Mouse (Mus musculus) midbrain, embryonic 14.5 days (tissue): ENCODE data around the gene Cenpb. TPM values are rescaled to one million over a fixed set of nuclear protein-coding genes. Genes with fewer than 3 reads are reported as not detected.

Source experiments
- ATAC-seq: fragments of 200-750 bp; cut with Nextera tagmentation; 2 replicates; pipeline ENCODE4 v1.8.0; 2017; ENCODE audit warnings: moderate number of reproducible peaks, moderate library complexity; ENCODE audit not compliant: low FRiP score, low TSS enrichment
- DNase-seq: peaks from one replicate; pipeline ENCODE4 v3.0.0-alpha.2; 2015
- H3K27ac ChIP-seq: fragments of 300-500 bp; sonication (generic); replicated peaks from 2 replicates; pipeline ENCODE4 v1.5.1; 2014; ENCODE audit warnings: mild to moderate bottlenecking, low read depth, low read length, moderate library complexity
- H3K27me3 ChIP-seq: fragments of 300-500 bp; sonication (generic); 2 replicates; pipeline ENCODE4 v1.6.1; 2014; ENCODE audit warnings: low read length, control low read depth, mixed read lengths; ENCODE audit not compliant: control insufficient read depth, insufficient read depth
- H3K36me3 ChIP-seq: fragments of 300-500 bp; sonication (generic); 2 replicates; pipeline ENCODE4 v1.6.1; 2014; ENCODE audit warnings: low read length, control low read depth; ENCODE audit not compliant: control insufficient read depth, insufficient read depth
- H3K4me1 ChIP-seq: fragments of 300-500 bp; sonication (generic); 2 replicates; pipeline ENCODE4 v1.6.1; 2014; ENCODE audit warnings: mild to moderate bottlenecking, antibody characterized with exemption, low read length, control low read depth; ENCODE audit not compliant: control insufficient read depth, insufficient read depth
- H3K4me2 ChIP-seq: fragments of 300-500 bp; sonication (generic); 2 replicates; pipeline ENCODE4 v1.6.1; 2014; ENCODE audit warnings: mild to moderate bottlenecking, low read length, moderate library complexity
- H3K4me3 ChIP-seq: fragments of 300-500 bp; sonication (generic); replicated peaks from 2 replicates; pipeline ENCODE4 v1.5.1; 2014; ENCODE audit warnings: low read depth, low read length
- H3K9ac ChIP-seq: fragments of 300-500 bp; sonication (generic); replicated peaks from 2 replicates; pipeline ENCODE4 v1.6.1; 2014; ENCODE audit warnings: mild to moderate bottlenecking, low read length, moderate library complexity
- H3K9me3 ChIP-seq: fragments of 300-500 bp; sonication (generic); 2 replicates; pipeline ENCODE4 v1.6.1; 2016; ENCODE audit warnings: low read length, control low read depth, mixed read lengths; ENCODE audit not compliant: control insufficient read depth
- WGBS: fragments of 180-500 bp; shearing (Covaris S2); extraction: QIAGEN DNeasy Blood & Tissue Kit; methylation state at CpG from one replicate; pipeline ENCODE4 v1.1.7; 2014; 5-methylcytosine and 5-hydroxymethylcytosine counted together
- polyA plus RNA-seq: library from polyadenylated mRNA; unstranded; fragments of >200 nt; fragmentation: Nextera tagmentation; extraction: Ambion mirVana; gene quantifications from 2 replicates; pipeline ENCODE4 v1.2.1, GENCODE M21; 2014

Cenpb gene
- polyA plus RNA-seq, 1 experiment from 2014 or later = 11.1 TPM

DNA sequence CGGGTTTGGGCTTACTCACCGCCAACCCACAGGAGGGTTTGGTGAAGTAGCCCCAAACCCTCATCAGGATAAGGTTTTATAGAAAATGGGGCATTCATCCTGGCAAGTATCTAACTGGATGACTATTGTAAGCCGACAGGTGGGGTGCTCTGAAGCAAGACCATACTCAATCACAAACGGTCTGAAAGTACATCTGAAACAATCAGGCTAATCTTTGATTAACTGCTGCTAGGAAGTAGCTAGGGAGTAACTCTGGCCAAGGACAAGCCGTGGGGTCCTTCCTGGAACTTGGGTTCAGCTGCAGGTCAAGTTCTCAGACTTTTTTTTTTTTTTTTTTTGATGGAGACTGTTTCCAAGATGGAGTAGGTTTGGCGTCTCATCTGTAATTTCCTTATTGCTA, 11.9 kb downstream of the Cenpb start:
- ATAC-seq (no peak), DNase-seq (no peak)
- Histone ChIP-seq H3K4me2 (no peak overlapping the region), H3K4me3 (no peak overlapping the region), H3K36me3 (peaks cover 21% of the 10 kb centered on the region; the same call in 1 of the 2 replicates), H3K27me3 (peaks cover 22% of the 10 kb centered on the region), H3K27ac (no peak overlapping the region), H3K4me1 (0 out of 2 replicates have a peak, but pooled peaks cover 6% of the 10 kb centered on the region), H3K9ac (no peak overlapping the region), H3K9me3 (no peaks in the 10 kb centered on the region)
- WGBS = 86% methylated on average over 6 of the region's 6 CpGs

DNA sequence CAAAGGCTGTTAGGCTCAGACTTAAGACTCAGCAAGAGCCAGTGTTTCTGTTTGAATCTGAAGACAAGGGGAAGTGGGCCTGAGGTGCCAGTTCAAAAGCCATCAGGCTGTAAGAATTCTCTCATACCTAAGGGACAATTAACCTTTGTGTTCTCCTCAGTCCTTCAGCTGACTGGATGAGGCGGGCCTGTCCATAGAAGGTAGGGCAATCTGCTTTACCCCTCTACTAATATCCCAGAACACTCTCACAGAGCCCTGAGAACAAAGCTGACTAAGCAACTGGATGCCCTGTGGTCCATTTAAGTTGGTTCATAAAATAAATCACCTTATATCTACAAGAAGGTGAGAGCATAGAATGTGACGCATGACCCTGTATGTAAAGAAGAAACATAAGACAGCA, 13.7 kb downstream of the Cenpb start:
- no peak overlapping the region for H3K9ac ChIP-seq
- ATAC-seq = no peak
- H3K4me3 ChIP-seq = no peak overlapping the region
- 0 out of 2 replicates have a peak, but pooled peaks cover 6% of the 10 kb centered on the region for H3K4me1 ChIP-seq
- no peak for DNase-seq
- H3K27ac ChIP-seq = no peak overlapping the region
- no peak overlapping the region for H3K4me2 ChIP-seq
- no peaks in the 10 kb centered on the region for H3K9me3 ChIP-seq
- 83% methylated on average over 2 of the region's 2 CpGs for WGBS
- H3K27me3 ChIP-seq = 0 out of 2 replicates have a peak, but pooled peaks cover 4% of the 10 kb centered on the region
- peaks cover 5% of the 10 kb centered on the region; the same call in 1 of the 2 replicates for H3K36me3 ChIP-seq

DNA sequence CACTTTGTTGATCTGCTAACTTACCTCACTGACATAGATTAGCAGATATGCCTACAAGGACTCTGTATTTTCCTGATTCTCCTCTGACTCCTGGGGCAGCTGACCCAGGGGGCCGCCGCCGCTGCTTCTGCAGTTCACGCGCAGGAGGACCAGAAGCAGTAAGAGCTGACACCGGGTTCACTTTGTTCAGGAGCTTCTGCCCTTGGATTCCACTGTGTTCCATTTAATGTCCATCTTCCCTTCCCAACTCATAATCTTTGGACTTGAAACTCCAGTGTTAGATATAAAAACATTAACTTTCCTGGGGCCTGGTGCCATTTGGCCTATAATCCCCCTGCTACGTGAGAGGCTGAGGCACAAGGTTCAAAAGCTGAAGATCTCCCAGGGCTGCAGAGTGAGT, 15.9 kb downstream of the Cenpb start:
- DNase-seq = no peak
- H3K4me2 ChIP-seq = no peak overlapping the region

DNA sequence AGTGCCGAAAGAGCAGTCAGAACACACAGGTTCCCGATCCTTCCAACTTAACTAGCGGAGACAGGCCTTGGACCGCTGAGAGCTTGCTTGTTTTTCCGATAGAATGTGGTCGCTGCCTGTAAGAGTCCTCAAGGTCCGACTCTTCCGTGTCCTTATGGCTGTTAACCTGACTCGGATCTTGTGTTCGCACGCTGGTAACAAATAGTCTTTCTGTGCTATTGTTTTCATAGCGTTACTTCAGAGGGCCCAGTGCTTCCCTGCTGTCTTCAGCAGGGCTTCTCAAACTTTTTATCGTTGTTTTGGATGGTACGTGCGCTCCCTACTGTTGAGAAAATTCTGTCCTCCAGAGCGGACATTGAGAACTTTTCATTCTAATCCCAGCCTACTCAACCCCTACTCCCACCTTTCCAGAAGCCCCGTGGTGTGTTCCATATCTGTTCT, 19.2 kb downstream of the Cenpb start:
- H3K36me3 ChIP-seq = no peaks in the 10 kb centered on the region
- H3K4me2 ChIP-seq = peak overlapping the region; percentile 88
- DNase-seq = no peak
- H3K27me3 ChIP-seq = no peaks in the 10 kb centered on the region
- H3K27ac ChIP-seq = peak overlapping the region; percentile 97
- no peak for ATAC-seq
- H3K9me3 ChIP-seq = no peaks in the 10 kb centered on the region
- WGBS = under 1% methylated on average over 17 of the region's 17 CpGs
- H3K4me1 ChIP-seq = peaks cover 32% of the 10 kb centered on the region
- H3K9ac ChIP-seq = peak overlapping the region; percentile 76
- H3K4me3 ChIP-seq = peak overlapping the region; percentile 77

More for the DNA sequence above, 15.9 kb downstream of the Cenpb start:
- Histone ChIP-seq H3K9me3 (no peaks in the 10 kb centered on the region), H3K4me3 (no peak overlapping the region), H3K27me3 (no peaks in the 10 kb centered on the region), H3K4me1 (peaks cover 13% of the 10 kb centered on the region), H3K36me3 (no peaks in the 10 kb centered on the region), H3K27ac (no peak overlapping the region), H3K9ac (no peak overlapping the region)
- WGBS = 80% methylated on average over 7 of the region's 7 CpGs
- no peak for ATAC-seq

DNA sequence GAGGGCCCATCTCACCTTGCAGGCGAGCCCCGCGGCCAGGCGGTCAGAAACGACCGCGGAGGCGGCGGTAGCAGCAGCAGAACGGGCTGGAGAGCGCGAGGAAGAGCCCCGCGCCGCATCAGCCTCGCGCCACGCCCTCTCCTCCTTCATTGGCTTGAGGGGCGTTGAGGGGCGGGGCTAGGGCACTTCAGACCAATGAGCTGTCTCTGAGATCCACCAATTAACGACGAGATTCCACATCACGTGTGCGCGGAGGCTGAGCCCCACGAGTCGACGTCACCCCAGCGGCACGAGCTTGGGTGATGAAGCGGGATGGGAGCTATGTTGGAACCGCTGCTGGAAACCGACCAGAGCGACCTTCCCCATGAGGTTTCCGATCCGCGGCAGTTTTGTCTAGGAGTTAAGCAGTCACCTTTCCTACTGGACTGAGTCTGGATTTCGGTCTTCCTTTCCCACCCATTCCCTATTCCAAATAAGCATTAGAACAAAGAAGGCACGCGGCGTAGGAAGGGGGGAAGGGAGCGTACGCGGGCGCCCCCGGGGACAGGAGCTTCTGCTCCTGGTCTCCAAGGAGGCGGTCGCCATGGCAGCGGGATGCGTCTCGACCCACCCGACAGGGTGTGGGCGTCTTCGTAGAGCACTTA, 19.8 kb downstream of the Cenpb start, which contains the start of gene 1700037H04Rik:
Gene 1700037H04Rik, minus strand, starts transcription at position 144 of the 644 bp plus-strand sequence.
- no peaks in the 10 kb centered on the region for H3K9me3 ChIP-seq
- H3K4me3 ChIP-seq = peak within 1 kb of the TSS; percentile 77
- peak within 1 kb of the TSS; percentile 81 for H3K9ac ChIP-seq
- peaks cover 4% of the 10 kb centered on the region; the same call in 1 of the 2 replicates for H3K36me3 ChIP-seq
- H3K27me3 ChIP-seq = no peaks in the 10 kb centered on the region
- H3K4me1 ChIP-seq = peaks cover 32% of the 10 kb centered on the region
- peak within 1 kb of the TSS; percentile 88 for H3K4me2 ChIP-seq
- DNase-seq (peak; percentile 99), ATAC-seq (peak; percentile 97)
- H3K27ac ChIP-seq = peak within 1 kb of the TSS; percentile 97
- under 1% methylated on average over 54 of the region's 54 CpGs for WGBS

DNA sequence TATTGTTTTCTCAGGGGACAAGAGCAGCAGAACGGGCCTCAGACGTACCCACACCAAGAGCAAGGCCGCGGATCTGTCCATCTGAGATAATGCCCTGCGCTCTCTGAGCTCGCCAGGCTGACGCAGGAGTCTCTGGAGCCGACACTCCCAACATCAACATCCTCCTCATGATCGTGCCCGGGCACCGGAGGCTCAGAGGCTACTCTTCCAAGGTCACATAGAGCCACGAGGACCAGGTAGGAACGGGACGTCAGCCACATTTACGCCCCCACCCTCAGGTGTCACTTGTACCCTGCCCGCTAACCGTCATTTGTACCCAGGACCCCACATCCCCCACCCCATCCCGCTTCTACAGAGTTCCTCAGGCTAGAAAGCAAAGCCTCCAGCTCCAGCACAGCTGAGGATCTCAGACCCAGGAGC, 20.4 kb downstream of the Cenpb start:
- peak; percentile 65 for DNase-seq
- H3K9ac ChIP-seq = peak overlapping the region; percentile 81

DNA sequence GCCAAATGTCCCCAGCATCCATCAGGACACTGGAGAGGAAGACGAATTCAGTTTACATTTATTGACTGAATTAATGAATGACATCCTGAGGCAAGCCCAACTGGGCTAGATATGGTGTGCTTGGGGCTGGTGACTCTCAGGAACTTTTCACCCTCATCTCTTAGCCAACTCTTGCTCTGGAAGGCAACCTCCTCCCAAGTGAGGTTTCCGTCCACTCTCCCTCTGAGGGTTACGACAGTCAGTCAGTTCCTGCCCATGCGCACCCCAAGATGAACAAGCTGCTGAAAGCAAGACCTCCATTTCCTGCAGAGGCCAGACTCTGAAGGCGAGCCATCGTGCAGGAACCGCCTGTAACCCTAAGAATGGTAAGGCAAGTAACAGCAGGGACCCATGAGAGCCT, 22.9 kb downstream of the Cenpb start:
- Histone ChIP-seq H3K4me1 (peaks cover 32% of the 10 kb centered on the region), H3K9ac (no peak overlapping the region), H3K9me3 (no peaks in the 10 kb centered on the region), H3K27ac (no peak overlapping the region), H3K36me3 (peaks cover 19% of the 10 kb centered on the region), H3K4me3 (no peak overlapping the region), H3K4me2 (no peak overlapping the region), H3K27me3 (no peaks in the 10 kb centered on the region)
- ATAC-seq (no peak), DNase-seq (no peak)
- WGBS = 92% methylated on average over 7 of the region's 7 CpGs

More for the DNA sequence above, 20.4 kb downstream of the Cenpb start:
- Histone ChIP-seq H3K36me3 (peaks cover 8% of the 10 kb centered on the region; the same call in 1 of the 2 replicates), H3K9me3 (no peaks in the 10 kb centered on the region), H3K4me2 (peak overlapping the region; percentile 74), H3K4me3 (peak overlapping the region; percentile 77), H3K27ac (peak overlapping the region; percentile 83), H3K4me1 (peaks cover 32% of the 10 kb centered on the region), H3K27me3 (no peaks in the 10 kb centered on the region)
- peak; percentile 76 for ATAC-seq
- WGBS = under 1% methylated on average over 18 of the region's 18 CpGs

DNA sequence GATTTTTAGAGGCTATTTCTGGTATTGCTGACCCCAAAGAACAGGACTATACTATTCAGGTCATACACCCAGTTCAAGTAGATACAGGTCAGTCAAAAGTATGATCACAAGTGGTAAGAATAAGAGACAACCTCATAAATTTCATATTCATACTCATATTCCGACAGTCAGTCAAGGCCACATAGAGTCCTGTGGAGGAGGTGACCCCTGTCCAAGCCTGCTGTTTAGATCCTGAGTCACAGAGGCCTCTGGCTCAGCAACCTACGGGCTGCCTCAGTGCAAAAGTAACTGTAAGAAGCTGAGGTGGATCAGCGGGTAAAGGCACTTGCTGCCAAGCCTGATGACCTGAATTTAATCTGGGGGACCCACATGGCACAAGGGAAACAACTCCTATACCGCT, 25.8 kb downstream of the Cenpb start:
- Histone ChIP-seq H3K27ac (no peak overlapping the region), H3K4me1 (peaks cover 25% of the 10 kb centered on the region), H3K9me3 (no peaks in the 10 kb centered on the region), H3K27me3 (no peaks in the 10 kb centered on the region), H3K36me3 (peaks cover 41% of the 10 kb centered on the region), H3K4me2 (no peak overlapping the region), H3K9ac (no peak overlapping the region), H3K4me3 (no peak overlapping the region)
- 91% methylated on average over 4 of the region's 4 CpGs for WGBS
- DNase-seq = no peak
- ATAC-seq = no peak
